Mouse (Mus musculus) thymus, postnatal 14 days (tissue): Measurements from ENCODE around the gene Ppp1r10.

ENCODE experiments used
- DNase-seq: peaks from one replicate; pipeline ENCODE4 v3.0.0; 2021

Gene Ppp1r10

DNA sequence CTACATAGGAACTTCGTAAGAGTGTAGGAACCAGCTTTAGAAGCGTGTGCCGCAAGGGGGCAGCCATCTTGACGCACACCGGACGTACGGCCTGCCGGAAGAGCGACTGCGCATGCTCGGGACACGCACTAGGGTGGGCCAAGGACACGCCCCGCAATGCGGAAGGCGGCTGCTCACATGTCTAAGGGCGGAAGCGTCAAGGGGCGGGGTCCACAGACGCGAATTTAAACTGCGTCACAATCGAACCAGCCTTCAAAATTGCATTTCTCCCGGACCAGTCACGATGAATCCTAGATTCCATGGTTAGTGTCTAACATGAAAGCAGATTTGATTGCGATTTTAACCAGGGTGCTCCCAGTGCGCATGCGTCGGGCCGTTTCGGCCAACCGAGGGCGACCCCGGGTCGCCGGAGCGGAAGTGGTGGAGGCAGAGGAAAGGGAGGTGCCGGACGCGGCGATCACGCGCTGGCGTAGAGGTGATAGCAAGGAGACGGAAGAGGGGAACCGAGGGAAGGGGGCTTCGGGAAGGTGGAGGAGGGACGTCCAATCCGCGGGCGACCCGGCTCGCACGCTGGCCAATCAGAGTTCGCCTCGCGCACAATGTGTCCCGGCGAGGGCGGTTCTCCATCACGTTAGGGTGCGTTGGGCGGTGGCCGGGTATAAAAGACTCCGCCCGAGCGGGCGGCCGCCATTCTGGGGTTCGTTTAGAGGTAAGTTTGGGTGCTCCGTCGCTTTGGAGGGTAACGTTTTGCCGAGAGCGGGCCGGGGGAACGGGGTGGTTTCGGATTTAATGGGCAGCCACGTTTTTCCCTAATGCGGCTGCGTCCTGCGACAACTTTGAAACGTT lies at the start of gene Ppp1r10, which contains the start of gene Mrps18b:
Gene Ppp1r10, plus strand, starts transcription at position 138 of the 846 bp plus-strand sequence.
Gene Mrps18b, minus strand, starts transcription at position 93 of the 846 bp plus-strand sequence.
- DNase-seq, result peak; percentile 99

DNA sequence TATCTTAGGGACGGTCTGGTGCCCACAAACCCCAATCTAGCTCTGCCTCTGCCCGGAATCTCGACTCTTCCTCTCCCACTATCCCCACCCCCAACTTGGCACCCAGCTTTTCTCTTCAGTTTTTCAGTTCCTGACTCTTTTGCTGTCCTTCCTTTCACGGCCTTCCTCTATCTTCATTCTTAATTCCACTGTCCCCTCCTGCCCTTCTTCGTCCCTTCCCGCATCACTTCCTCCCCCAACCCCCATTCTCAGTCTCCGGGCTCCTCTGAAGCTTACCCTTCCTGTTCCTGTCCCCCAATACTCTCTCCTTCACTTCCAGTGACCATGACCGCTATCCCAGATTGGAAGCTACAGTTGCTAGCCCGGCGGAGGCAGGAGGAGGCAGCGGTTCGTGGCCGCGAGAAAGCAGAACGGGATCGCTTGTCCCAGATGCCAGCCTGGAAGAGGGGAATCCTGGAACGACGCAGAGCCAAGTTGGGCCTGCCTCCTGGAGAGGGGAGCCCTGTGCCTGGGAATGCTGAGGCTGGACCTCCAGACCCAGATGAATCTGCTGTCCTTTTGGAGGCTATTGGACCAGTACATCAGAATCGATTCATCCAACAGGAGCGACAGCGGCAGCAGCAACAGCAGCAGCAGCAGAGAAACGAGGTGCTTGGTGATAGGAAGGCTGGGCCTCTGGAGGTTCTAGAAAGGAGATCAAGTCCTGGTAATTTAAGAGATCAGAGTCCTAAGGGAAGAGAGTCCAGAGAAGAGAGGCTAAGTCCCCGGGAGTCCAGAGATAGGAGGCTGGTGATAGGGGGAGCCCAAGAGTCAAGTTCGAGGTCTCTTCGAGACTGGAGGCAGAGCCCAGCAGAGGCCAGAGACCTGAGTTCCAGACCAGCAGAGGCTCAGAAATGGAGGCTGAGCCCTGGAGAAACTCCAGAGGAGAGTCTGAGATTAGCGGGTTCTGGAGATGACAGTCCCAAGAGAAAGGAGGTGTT lies 49.0 kb upstream of the Ppp1r10 start:
- DNase-seq, result peak; percentile 78

GRCm38 (mm10) chr17:35868165-35868820 lies 47.9 kb upstream of the Ppp1r10 start:
- DNase-seq, result peak; percentile 78

- peak; percentile 21 for DNase-seq
Measured at GRCm38 (mm10) chr17:35868961-35869345, 47.3 kb upstream of the Ppp1r10 start.

- DNase-seq, result peak; percentile 64
Measured at GRCm38 (mm10) chr17:35869346-35870067, 46.7 kb upstream of the Ppp1r10 start.

GRCm38 (mm10) chr17:35870151-35870883 lies 45.9 kb upstream of the Ppp1r10 start:
- DNase-seq, result peak; percentile 92

- DNase-seq, result peak; percentile 66
Measured at GRCm38 (mm10) chr17:35870884-35871696, 45.1 kb upstream of the Ppp1r10 start.

GRCm38 (mm10) chr17:35873774-35874519 lies 42.3 kb upstream of the Ppp1r10 start:
- DNase-seq, result peak; percentile 91

DNA sequence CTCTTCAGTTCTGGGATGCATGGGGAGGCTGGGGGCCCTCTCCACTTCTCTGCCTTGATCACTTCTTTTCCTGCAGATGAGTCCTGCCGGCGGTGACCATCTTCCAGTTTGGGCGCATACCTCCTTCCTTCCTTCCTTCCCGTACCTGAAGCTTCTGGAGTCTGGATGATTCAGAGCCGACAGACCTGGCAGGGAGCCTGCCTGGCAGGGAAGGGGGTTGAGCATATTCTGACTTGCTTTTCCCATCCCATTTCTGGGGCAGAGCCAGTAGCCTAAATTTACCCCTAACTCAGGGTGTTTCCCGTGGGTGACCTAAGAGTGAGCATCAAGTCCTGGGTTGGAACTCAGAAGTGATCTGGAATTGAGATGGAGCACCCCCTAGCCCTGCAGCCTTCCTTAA lies 41.5 kb upstream of the Ppp1r10 start:
- DNase-seq, result no peak

- DNase-seq, result peak; percentile 97
Measured at GRCm38 (mm10) chr17:35879245-35880057, 36.8 kb upstream of the Ppp1r10 start, which contains the start of gene Dhx16. Gene Dhx16, plus strand, starts transcription at chr17:35879819.

- no peak for DNase-seq
Measured at GRCm38 (mm10) chr17:35882924-35883323, 33.3 kb upstream of the Ppp1r10 start.

DNA sequence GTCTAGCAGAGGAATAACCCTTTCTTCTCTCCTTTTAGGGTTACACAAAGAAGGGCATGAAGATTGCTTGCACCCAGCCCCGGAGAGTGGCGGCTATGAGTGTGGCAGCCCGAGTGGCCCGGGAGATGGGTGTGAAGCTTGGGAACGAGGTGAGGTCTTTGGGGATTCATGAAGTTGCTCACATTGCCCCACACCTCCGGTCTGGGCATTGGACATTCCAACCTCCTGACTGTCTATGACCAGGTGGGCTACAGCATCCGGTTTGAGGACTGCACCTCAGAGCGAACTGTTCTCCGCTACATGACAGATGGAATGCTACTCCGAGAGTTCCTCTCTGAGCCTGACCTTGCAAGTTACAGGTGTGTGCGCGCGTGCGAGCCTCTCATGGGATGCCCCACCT lies 32.5 kb upstream of the Ppp1r10 start:
- DNase-seq, result no peak

GRCm38 (mm10) chr17:35887725-35888124 lies 28.5 kb upstream of the Ppp1r10 start:
- DNase-seq, result no peak

GRCm38 (mm10) chr17:35896781-35897643 lies 19.2 kb upstream of the Ppp1r10 start, which contains the start of gene 2310061I04Rik:
Gene 2310061I04Rik, minus strand, starts transcription at chr17:35897431.
- peak; percentile 94 for DNase-seq

DNA sequence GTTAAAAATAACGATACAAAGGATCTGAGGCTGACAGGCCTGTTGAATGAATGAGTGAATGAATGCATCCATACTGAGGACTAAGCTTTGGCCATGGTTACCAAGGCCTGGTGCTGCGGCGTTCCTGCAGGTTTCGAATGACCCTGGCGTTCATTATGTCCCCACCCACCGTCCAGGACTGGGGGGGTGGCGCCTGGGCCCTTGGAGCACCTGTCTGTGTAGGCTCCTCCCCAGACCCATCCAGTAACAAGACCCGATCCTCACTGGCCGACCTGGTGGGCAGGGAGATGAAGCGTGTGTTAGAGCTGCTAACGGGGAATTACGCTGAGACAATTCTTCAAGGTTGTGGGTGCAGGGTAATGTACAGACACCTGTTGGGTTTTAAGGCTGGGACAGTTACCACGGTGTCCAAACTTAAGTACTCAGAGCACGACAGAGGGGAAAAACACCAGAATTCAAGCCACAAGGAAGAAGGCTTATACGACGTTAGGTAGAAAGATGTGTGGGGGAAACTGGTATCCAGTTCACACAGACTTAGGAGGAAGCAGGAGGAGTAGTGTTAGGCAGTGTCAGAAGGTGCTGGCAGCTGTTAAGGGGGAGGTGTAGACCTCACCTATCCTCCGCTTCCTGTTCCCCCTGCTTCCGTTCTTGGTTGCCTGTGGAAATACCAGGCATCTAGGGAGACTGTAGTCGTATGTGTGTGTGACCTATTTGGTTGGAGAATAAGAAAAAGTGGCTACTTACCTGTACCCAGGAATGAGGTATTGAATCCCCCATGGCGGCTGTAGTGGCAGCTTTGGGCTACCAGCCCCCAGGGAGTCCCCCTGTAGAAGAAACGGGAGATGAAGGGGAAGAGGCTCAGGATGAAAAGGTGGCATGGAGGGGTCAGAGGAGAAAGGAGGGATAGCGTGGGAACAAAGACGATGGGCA lies 18.3 kb upstream of the Ppp1r10 start:
- peak; percentile 50 for DNase-seq

GRCm38 (mm10) chr17:35900636-35901035 lies 15.6 kb upstream of the Ppp1r10 start:
- no peak for DNase-seq
